Mouse (Mus musculus) heart, embryonic 15.5 days (tissue): ENCODE measurements around the gene Cox20. TPM values are rescaled to one million over a fixed set of nuclear protein-coding genes. Genes with fewer than 3 reads are reported as not detected.
"Not testable (repeated sequence)": the region's sequence is repeated elsewhere in the genome, so short reads cannot be mapped to it uniquely, and the experiment has no call there.

Source experiments
- ATAC-seq: fragments of 200-750 bp; cut with Nextera tagmentation; replicated peaks from 2 replicates; pipeline ENCODE4 v1.8.0; 2017; ENCODE audit warnings: low read depth, moderate TSS enrichment; ENCODE audit not compliant: insufficient number of reproducible peaks, insufficient read depth, low FRiP score
- H3K27ac ChIP-seq: fragments of 300-500 bp; sonication (generic); 2 replicates; pipeline ENCODE4 v1.5.1; 2015; ENCODE audit warnings: mild to moderate bottlenecking, inconsistent platforms
- H3K27me3 ChIP-seq: fragments of 300-500 bp; sonication (generic); 2 replicates; pipeline ENCODE4 v1.6.1; 2015; ENCODE audit warnings: inconsistent platforms
- H3K36me3 ChIP-seq: fragments of 300-500 bp; sonication (generic); 2 replicates; pipeline ENCODE4 v1.6.1; 2015; ENCODE audit warnings: mild to moderate bottlenecking, inconsistent platforms
- H3K4me1 ChIP-seq: fragments of 300-500 bp; sonication (generic); replicated peaks from 2 replicates; pipeline ENCODE4 v1.6.1; 2015; ENCODE audit warnings: inconsistent platforms
- H3K4me2 ChIP-seq: fragments of 300-500 bp; sonication (generic); 2 replicates; pipeline ENCODE4 v1.6.1; 2015; ENCODE audit warnings: inconsistent platforms, mild to moderate bottlenecking, moderate library complexity
- H3K4me3 ChIP-seq: fragments of 300-500 bp; sonication (generic); 2 replicates; pipeline ENCODE4 v1.5.1; 2015; ENCODE audit warnings: mild to moderate bottlenecking, inconsistent platforms
- H3K9ac ChIP-seq: fragments of 300-500 bp; sonication (generic); 2 replicates; pipeline ENCODE4 v1.6.1; 2015; ENCODE audit warnings: mild to moderate bottlenecking, inconsistent platforms
- H3K9me3 ChIP-seq: fragments of 300-500 bp; sonication (generic); replicated peaks from 2 replicates; pipeline ENCODE4 v1.6.1; 2016; ENCODE audit warnings: inconsistent platforms
- WGBS: fragments of 180-500 bp; shearing (Covaris S2); methylation state at CpG from one replicate; pipeline ENCODE4 v1.1.7; 2015; ENCODE audit warnings: mixed read lengths; 5-methylcytosine and 5-hydroxymethylcytosine counted together
- polyA plus RNA-seq: library from polyadenylated mRNA; unstranded; fragments of >200 nt; fragmentation: Nextera tagmentation; extraction: Ambion mirVana; gene quantifications from 2 replicates; pipeline ENCODE4 v1.2.1, GENCODE M21; 2015

Gene Cox20
- polyA plus RNA-seq, 1 experiment from 2014 or later = 343 TPM

DNA sequence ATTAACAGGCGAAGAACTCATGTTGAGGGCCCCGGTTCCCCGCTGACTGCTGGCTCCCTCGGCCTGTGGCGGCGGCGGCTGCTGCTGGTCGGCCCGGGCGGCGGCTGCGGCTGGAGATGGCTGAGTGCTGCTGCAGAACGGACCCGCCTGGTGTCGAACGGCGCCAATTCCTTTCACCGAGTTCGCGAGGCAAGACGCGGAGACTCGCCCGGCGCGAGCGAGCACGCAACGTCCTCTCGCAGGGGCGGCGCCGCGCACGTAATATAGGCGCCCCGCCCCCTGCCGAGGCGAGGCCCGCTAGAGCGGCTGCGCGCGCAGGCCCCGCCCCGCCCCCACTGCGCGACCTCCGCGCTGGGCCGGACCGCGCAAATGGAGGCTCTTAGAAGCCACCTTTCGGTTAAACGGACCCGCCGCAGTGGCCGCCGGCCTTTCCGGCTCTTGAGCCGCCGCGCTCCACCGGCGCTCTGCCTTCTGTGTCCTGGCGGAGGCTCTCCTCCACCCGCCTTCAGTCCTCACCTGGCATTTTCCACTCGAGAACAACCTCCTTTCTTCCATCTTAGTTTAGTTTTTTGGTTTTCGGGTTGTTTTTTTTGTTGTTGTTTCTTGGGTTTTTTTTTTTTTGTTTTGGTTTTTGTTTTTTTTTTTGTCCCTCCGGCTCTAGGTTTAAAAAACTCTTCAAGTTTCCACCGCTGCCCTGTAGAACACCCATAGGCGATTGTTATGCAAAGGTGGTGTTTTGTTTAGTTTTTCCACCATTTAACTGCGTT is 18.8 kb downstream of the Cox20 start, which contains the start of gene Hnrnpu:
Gene Hnrnpu, minus strand, starts transcription at position 247 of the 767 bp plus-strand sequence.
- peak within 1 kb of the TSS; percentile 100 for H3K4me3 ChIP-seq
- under 1% methylated on average over 73 of the region's 73 CpGs for WGBS
- H3K4me1 ChIP-seq = peaks cover 23% of the 10 kb centered on the region
- ATAC-seq = peak; percentile 92
- H3K9me3 ChIP-seq = no peaks in the 10 kb centered on the region
- H3K27me3 ChIP-seq = no peaks in the 10 kb centered on the region
- peaks cover 20% of the 10 kb centered on the region for H3K36me3 ChIP-seq
- H3K27ac ChIP-seq = peak within 1 kb of the TSS; percentile 100
- peak within 1 kb of the TSS; percentile 100 for H3K9ac ChIP-seq
- peak within 1 kb of the TSS; percentile 59 for H3K4me2 ChIP-seq

GRCm38 (mm10) chr1:178338318-178338641 is 19.4 kb downstream of the Cox20 start:
- peak overlapping the region; percentile 100 for H3K9ac ChIP-seq
- no peaks in the 10 kb centered on the region for H3K9me3 ChIP-seq
- peak overlapping the region; percentile 100 for H3K27ac ChIP-seq
- H3K4me3 ChIP-seq = peak overlapping the region; percentile 100
- ATAC-seq = no peak
- H3K27me3 ChIP-seq = no peaks in the 10 kb centered on the region
- peaks cover 18% of the 10 kb centered on the region for H3K4me1 ChIP-seq
- WGBS = 12% methylated on average over 6 of the region's 6 CpGs
- peaks cover 14% of the 10 kb centered on the region for H3K36me3 ChIP-seq
- H3K4me2 ChIP-seq = peak overlapping the region; percentile 59

DNA sequence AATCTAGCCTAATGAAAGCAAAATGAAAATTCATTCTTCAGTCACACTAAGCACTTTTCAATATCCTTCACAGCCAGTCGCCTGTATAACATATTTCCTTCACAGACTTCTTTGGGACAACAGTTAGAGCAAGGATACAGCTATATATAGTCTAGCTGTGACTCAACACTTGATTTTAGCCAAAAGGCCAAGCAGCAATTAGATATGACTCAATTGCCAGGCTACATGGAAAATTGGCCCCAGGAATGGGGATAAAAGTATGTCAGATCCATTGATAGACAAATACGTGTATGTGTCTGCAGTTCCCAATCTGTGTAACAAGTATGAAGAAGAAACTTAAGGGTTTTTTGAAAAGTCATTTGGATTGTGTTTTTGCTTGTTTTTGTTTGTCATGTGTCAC is 21.3 kb downstream of the Cox20 start:
- 58% methylated on average over 2 of the region's 2 CpGs for WGBS
- no peaks in the 10 kb centered on the region for H3K27me3 ChIP-seq
- H3K36me3 ChIP-seq = peaks cover under 1% of the 10 kb centered on the region; the same call in 1 of the 2 replicates
- no peak overlapping the region for H3K9ac ChIP-seq
- no peak for ATAC-seq
- no peak overlapping the region for H3K4me3 ChIP-seq
- H3K9me3 ChIP-seq = no peaks in the 10 kb centered on the region
- H3K27ac ChIP-seq = peak overlapping the region; percentile 2
- no peak overlapping the region for H3K4me2 ChIP-seq
- H3K4me1 ChIP-seq = peaks cover 5% of the 10 kb centered on the region; the same call in 1 of the 2 replicates

DNA sequence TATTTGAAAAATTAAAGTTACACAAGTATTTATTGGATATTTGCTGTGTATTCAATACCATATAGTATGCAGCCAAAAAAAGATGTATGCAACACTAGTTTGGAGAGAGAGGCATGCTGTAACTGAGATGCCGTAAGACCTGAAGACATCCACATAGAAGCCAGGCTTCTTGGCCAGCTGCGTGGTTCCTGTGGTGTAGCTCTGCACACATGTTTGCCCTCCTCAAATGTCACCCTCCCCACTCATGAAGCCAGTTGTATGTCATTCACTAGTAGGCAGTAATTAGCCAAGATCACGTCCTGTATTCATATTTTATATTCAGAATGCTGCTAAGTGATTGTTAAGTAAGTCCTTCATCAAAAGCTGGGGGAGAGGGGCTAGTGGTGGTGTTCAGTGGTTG is 22.5 kb downstream of the Cox20 start:
- Histone ChIP-seq H3K9me3 (no peaks in the 10 kb centered on the region), H3K9ac (no peak overlapping the region), H3K4me3 (no peak overlapping the region), H3K36me3 (no peaks in the 10 kb centered on the region), H3K4me1 (0 out of 2 replicates have a peak, but pooled peaks cover 5% of the 10 kb centered on the region), H3K4me2 (no peak overlapping the region), H3K27me3 (no peaks in the 10 kb centered on the region), H3K27ac (no peak overlapping the region)
- no peak for ATAC-seq
- 74% methylated on average over 3 of the region's 3 CpGs for WGBS

- Histone ChIP-seq H3K9ac (no peak overlapping the region), H3K36me3 (no peaks in the 10 kb centered on the region), H3K4me2 (no peak overlapping the region), H3K4me1 (0 out of 2 replicates have a peak, but pooled peaks cover 5% of the 10 kb centered on the region), H3K27me3 (no peaks in the 10 kb centered on the region), H3K27ac (no peak overlapping the region), H3K4me3 (no peak overlapping the region), H3K9me3 (no peaks in the 10 kb centered on the region)
- WGBS = 63% methylated on average over 1 of the region's 1 CpGs
- ATAC-seq = no peak
These were observed 23.1 kb downstream of the Cox20 start for GRCm38 (mm10) chr1:178342063-178342462.

DNA sequence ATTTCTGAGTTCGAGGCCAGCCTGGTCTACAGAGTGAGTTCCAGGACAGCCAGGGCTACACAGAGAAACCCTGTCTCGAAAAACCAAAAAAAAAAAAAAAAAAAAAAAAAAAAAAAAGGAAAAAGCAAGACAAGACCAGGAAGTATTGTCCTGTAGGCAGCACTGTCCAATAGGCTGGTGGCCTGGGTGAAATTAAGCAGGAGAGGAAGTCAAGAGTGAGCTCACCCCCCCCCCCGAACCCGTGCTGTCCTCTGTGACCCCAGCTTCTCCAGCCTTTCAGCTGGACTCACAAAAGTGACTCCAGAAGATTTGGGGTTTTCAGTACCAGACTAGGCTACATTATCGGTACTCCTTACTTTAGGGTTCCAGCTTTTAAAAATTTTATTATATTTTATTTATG is 23.7 kb downstream of the Cox20 start:
- ATAC-seq = no peak
- no peak overlapping the region for H3K4me3 ChIP-seq
- H3K27ac ChIP-seq = no peak overlapping the region
- WGBS = 75% methylated on average over 5 of the region's 5 CpGs
- no peak overlapping the region for H3K9ac ChIP-seq
- H3K4me2 ChIP-seq = no peak overlapping the region
- H3K36me3 ChIP-seq = no peaks in the 10 kb centered on the region
- H3K9me3 ChIP-seq = no peaks in the 10 kb centered on the region
- H3K4me1 ChIP-seq = 0 out of 2 replicates have a peak, but pooled peaks cover 5% of the 10 kb centered on the region
- H3K27me3 ChIP-seq = no peaks in the 10 kb centered on the region

DNA sequence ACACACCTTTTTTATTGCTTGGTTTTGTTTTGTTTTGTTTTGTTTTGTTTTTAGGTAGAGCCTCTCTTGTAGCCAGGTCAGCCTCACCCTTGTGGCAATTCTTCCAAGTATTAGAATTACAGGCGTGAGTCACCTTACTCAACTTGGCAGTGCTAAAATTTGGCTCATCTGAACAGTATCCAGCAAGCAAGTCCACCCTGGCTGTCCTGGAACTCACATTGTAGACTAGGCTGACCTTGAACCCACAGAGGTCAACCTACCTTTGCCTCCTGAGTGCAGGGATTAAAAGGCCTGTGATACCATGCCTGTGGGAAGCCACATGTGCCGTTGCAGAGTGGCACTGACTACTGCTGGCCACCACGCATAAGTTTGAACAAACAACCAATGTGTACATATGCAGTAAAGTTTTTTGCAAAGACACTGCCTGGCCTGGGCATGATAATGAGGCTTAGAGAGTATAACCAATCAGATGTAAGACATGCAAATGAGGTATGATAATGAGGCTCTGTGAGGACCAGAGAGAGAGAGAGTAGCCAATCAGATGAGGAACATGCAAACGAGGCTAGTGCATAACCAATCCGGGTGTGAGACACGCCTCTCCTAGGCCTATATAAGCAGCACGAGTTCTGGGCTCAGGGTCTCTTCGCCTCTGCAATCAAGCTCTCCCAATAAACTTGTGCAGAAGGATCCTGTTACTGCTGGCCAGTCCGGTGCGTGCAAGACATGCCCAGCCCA is 25.3 kb downstream of the Cox20 start:
- H3K27me3 ChIP-seq, H3K36me3 ChIP-seq, H3K9ac ChIP-seq, H3K4me3 ChIP-seq, H3K27ac ChIP-seq, H3K4me1 ChIP-seq, H3K4me2 ChIP-seq, H3K9me3 ChIP-seq, ATAC-seq: not testable (repeated sequence)
- 87% methylated on average over 10 of the region's 10 CpGs for WGBS

DNA sequence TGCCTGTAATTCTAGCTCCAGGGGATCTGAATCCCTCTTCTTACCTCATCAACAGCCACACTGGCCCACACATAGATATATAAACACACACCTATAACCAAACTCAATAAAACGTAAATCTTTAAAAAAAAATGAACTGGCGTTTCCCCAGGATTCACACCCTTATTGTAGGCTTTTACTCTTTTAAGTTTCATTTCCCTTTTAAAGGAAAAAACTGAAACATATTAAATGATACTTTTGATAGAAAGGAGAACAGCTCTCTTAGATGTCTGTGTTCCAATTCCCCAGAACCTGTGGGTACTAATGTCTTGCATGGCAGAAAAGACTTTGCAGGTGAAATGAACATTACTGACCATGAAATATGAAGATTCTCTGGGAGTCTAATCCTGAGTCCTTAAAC is 31.9 kb downstream of the Cox20 start:
- H3K27ac ChIP-seq = no peak overlapping the region
- H3K9ac ChIP-seq = no peak overlapping the region
- H3K9me3 ChIP-seq = no peaks in the 10 kb centered on the region
- no peak overlapping the region for H3K4me2 ChIP-seq
- WGBS = 92% methylated on average over 2 of the region's 2 CpGs
- H3K36me3 ChIP-seq = no peaks in the 10 kb centered on the region
- no peaks in the 10 kb centered on the region for H3K4me1 ChIP-seq
- H3K27me3 ChIP-seq = no peaks in the 10 kb centered on the region
- ATAC-seq = no peak
- H3K4me3 ChIP-seq = no peak overlapping the region

DNA sequence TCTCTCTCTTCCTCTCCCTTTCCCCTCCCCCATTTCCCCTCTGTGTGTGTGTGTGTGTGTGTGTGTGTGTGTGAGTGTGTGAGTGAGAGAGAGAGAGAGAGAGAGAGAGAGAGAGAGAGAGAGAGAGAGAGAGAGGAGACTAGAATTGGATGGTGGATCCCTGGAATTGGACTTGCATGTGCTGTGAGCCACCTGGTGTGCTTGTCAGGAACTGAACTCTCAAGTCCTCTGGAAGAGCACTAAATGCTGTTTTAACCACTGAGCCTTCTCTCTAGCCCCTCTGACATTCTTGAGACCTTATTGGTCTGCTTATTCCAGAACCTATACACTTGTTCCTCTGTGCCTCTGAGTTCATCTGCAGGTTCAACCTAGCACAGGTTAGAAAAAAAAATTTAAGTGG is 32.7 kb downstream of the Cox20 start:
- Histone ChIP-seq H3K4me1 (no peaks in the 10 kb centered on the region), H3K4me3 (no peak overlapping the region), H3K4me2 (no peak overlapping the region), H3K27ac (no peak overlapping the region), H3K9me3 (no peaks in the 10 kb centered on the region), H3K36me3 (no peaks in the 10 kb centered on the region), H3K27me3 (no peaks in the 10 kb centered on the region), H3K9ac (no peak overlapping the region)
- no peak for ATAC-seq

- WGBS = 48% methylated on average over 3 of the region's 3 CpGs
- Histone ChIP-seq H3K4me1 (0 out of 2 replicates have a peak, but pooled peaks cover 4% of the 10 kb centered on the region), H3K9me3 (no peaks in the 10 kb centered on the region), H3K27ac (no peak overlapping the region), H3K4me3 (no peak overlapping the region), H3K27me3 (no peaks in the 10 kb centered on the region), H3K36me3 (no peaks in the 10 kb centered on the region), H3K4me2 (no peak overlapping the region), H3K9ac (no peak overlapping the region)
- no peak for ATAC-seq
These were observed 35.6 kb downstream of the Cox20 start for GRCm38 (mm10) chr1:178354576-178354975.

GRCm38 (mm10) chr1:178357776-178358710 is 39.1 kb downstream of the Cox20 start:
- H3K27ac ChIP-seq = no peak overlapping the region
- H3K4me2 ChIP-seq = no peak overlapping the region
- no peaks in the 10 kb centered on the region for H3K9me3 ChIP-seq
- no peaks in the 10 kb centered on the region for H3K36me3 ChIP-seq
- ATAC-seq = no peak
- H3K27me3 ChIP-seq = no peaks in the 10 kb centered on the region
- WGBS = 65% methylated on average over 12 of the region's 12 CpGs
- H3K9ac ChIP-seq = no peak overlapping the region
- H3K4me1 ChIP-seq = 0 out of 2 replicates have a peak, but pooled peaks cover 4% of the 10 kb centered on the region
- no peak overlapping the region for H3K4me3 ChIP-seq
